Mouse (Mus musculus) kidney, adult 2 months (tissue): ENCODE results near the gene Rapgef1. TPM values are rescaled to one million over a fixed set of nuclear protein-coding genes. Genes with fewer than 3 reads are reported as not detected.

Experiments
- DNase-seq: peaks from one replicate; pipeline ENCODE4 v3.0.0; 2021
- H3K27ac ChIP-seq: fragments of 200-500 bp; 2 replicates; pipeline ENCODE4 v1.5.1; 2012; ENCODE audit warnings: low read depth, low read length, control low read depth, inconsistent platforms; ENCODE audit not compliant: insufficient read depth
- H3K27me3 ChIP-seq: fragments of 200-500 bp; replicated peaks from 2 replicates; pipeline ENCODE4 v1.6.1; 2012; ENCODE audit warnings: mild to moderate bottlenecking, moderate library complexity, low read length, inconsistent platforms; ENCODE audit not compliant: control insufficient read depth, insufficient read depth
- H3K36me3 ChIP-seq: fragments of 200-500 bp; 2 replicates; pipeline ENCODE4 v1.6.1; 2012; ENCODE audit warnings: mild to moderate bottlenecking, moderate library complexity, low read length, inconsistent platforms; ENCODE audit not compliant: control insufficient read depth, insufficient read depth
- H3K4me1 ChIP-seq: fragments of 200-500 bp; 2 replicates; pipeline ENCODE4 v1.6.1; 2011; ENCODE audit warnings: low read length; ENCODE audit not compliant: control insufficient read depth, insufficient read depth
- H3K4me3 ChIP-seq: fragments of 200-500 bp; 2 replicates; pipeline ENCODE4 v1.5.1; 2011; ENCODE audit warnings: mild to moderate bottlenecking, low read depth, low read length, control low read depth; ENCODE audit not compliant: insufficient read depth
- CTCF ChIP-seq: fragments of 200-500 bp; conservative IDR thresholded peaks from 2 replicates; pipeline ENCODE4 v1.5.1; 2011; ENCODE audit warnings: low read depth, mild to moderate bottlenecking, control low read depth, low read length, moderate library complexity, mixed read lengths; ENCODE audit not compliant: insufficient read depth, insufficient read length
- POLR2A ChIP-seq: fragments of 200-500 bp; IDR thresholded peaks from one replicate; pipeline ENCODE4 v1.6.1; 2011; ENCODE audit warnings: low read depth, low read length, control low read depth
- WGBS: fragments of 180-500 bp; shearing (Covaris S2); methylation state at CpG from one replicate; pipeline ENCODE4 v1.1.7; 2018; 5-methylcytosine and 5-hydroxymethylcytosine counted together
- polyA plus RNA-seq: library from polyadenylated mRNA; depleted of rRNA; stranded (reverse); fragments of >200 nt; gene quantifications from 2 replicates; pipeline ENCODE4 v1.2.3, GENCODE M21; 2012

Gene Rapgef1
- polyA plus RNA-seq, 1 experiment, result 38.9 TPM

DNA sequence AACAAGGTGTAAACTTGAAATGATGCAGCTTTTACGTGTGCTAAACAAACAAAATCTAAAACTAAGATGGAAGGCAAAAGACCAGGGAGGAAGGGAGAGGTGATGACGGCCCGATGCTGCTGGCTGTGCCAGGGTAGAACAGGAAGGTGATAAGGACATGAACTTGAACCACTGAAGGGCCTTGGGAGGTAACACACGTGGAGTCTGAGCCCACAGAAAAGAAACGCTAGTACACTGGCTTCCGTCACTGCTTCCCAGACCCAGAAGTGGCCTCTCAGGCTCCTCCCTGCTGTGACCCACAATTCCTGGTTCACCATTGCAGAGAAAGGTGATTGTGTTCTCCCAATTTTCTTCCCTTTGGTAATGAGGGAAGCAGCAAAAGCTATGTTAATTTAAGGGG, 13.1 kb upstream of the Rapgef1 start:
- no peak overlapping the region for H3K4me3 ChIP-seq
- no peaks in the 10 kb centered on the region for H3K27me3 ChIP-seq
- no peak for DNase-seq
- no peak for TF ChIP-seq CTCF
- TF ChIP-seq POLR2A, result no peak
- H3K27ac ChIP-seq, result no peak overlapping the region
- H3K36me3 ChIP-seq, result no peaks in the 10 kb centered on the region
- no peaks in the 10 kb centered on the region for H3K4me1 ChIP-seq
- WGBS, result 48% methylated on average over 6 of the region's 6 CpGs

- no peak overlapping the region for H3K27ac ChIP-seq
- H3K4me1 ChIP-seq, result peaks cover 9% of the 10 kb centered on the region
- WGBS, result 100% methylated on average over 1 of the region's 1 CpGs
Measured at GRCm38 (mm10) chr2:29617341-29617740, 2.2 kb upstream of the Rapgef1 start.

GRCm38 (mm10) chr2:29618926-29619483, 515 bp upstream of the Rapgef1 start:
- no peak for DNase-seq
- TF ChIP-seq CTCF (no peak), POLR2A (no peak)
- no peaks in the 10 kb centered on the region for H3K27me3 ChIP-seq
- H3K27ac ChIP-seq, result no peak overlapping the region
- H3K36me3 ChIP-seq, result no peaks in the 10 kb centered on the region
- 64% methylated on average over 8 of the region's 8 CpGs for WGBS
- no peak overlapping the region for H3K4me3 ChIP-seq
- peaks cover 24% of the 10 kb centered on the region for H3K4me1 ChIP-seq

More at GRCm38 (mm10) chr2:29617341-29617740, 2.2 kb upstream of the Rapgef1 start:
- no peak for TF ChIP-seq CTCF
- TF ChIP-seq POLR2A, result no peak
- Histone ChIP-seq H3K27me3 (no peaks in the 10 kb centered on the region), H3K4me3 (no peak overlapping the region), H3K36me3 (no peaks in the 10 kb centered on the region)
- DNase-seq, result no peak

DNA sequence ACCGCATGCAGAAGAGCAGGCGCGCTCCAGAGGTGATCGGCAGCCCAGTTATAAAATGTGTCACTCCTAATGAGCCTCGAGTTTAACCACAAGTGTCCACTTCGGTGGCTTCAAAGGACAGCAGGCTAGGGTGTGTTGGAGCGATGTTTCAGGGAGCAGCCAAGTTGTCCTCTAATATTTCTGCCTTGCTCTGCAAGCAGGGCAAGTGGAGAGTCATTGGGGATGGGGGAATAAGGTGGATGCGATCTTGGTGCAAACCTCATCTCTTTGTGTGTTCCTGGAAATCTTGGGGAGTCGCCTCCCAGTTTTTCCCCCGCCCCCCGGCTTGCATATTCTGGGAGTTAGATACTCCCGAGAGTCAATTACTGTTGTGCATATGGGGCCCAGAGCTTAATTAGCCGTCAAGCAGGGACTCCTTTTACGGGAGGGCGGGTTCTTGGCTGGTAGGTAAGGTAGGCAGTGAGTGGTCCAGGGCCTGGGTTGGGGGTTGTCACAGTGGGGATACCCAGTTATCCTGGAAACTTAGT, 844 bp downstream of the Rapgef1 start:
- peak overlapping the region; percentile 88 for H3K4me3 ChIP-seq
- no peak overlapping the region for H3K27ac ChIP-seq
- H3K36me3 ChIP-seq, result no peaks in the 10 kb centered on the region
- no peaks in the 10 kb centered on the region for H3K27me3 ChIP-seq
- DNase-seq, result no peak
- peaks cover 27% of the 10 kb centered on the region for H3K4me1 ChIP-seq
- TF ChIP-seq CTCF (no peak), POLR2A (no peak)
- 6% methylated on average over 15 of the region's 15 CpGs for WGBS

DNA sequence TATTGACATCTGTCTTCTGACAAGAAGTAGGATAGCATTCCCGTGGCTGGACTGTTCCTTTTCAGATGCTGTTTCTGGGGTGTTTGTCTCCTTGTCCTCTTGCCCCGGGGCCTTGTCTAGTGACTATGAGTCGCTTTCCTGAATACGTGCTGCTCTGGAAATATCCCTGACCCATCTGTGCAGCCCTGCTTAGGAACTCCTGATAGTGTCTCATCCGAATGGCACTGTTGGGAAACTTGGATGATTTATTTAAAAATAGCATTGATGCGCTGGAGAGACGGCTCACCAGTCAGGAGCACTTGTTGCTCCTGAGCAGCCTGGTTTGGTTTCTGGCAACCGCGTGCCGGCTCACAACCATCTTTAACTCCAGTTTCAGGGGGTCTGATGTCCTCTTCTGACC, 1.6 kb downstream of the Rapgef1 start:
- Histone ChIP-seq H3K27ac (no peak overlapping the region), H3K4me3 (no peak overlapping the region), H3K27me3 (no peaks in the 10 kb centered on the region), H3K4me1 (peaks cover 27% of the 10 kb centered on the region), H3K36me3 (no peaks in the 10 kb centered on the region)
- no peak for DNase-seq
- WGBS, result 64% methylated on average over 10 of the region's 10 CpGs
- TF ChIP-seq CTCF, result no peak
- TF ChIP-seq POLR2A, result no peak

DNA sequence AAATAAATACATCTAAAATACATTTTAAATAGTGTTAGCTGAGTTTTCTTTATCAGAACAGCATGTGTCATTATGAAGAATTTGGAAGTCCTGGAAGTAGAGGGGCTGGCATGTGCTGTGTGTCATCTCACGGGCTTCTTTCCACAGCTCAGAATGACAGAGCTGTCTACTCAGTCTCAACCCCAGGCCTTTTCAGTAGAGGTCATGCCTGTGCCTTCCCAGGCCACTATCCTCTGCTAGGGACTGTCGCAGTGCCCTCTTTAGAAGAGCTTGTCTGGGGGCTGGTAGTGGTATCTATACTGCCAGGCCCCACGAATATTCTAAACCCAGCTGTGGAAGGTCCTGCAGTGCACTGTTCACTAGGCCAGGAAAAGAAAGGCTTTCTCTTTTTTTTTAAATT, 2.1 kb downstream of the Rapgef1 start:
- Histone ChIP-seq H3K36me3 (no peaks in the 10 kb centered on the region), H3K27ac (no peak overlapping the region), H3K4me3 (no peak overlapping the region), H3K4me1 (peaks cover 27% of the 10 kb centered on the region), H3K27me3 (no peaks in the 10 kb centered on the region)
- no peak for TF ChIP-seq CTCF
- no peak for TF ChIP-seq POLR2A
- 86% methylated on average over 3 of the region's 3 CpGs for WGBS
- DNase-seq, result no peak

DNA sequence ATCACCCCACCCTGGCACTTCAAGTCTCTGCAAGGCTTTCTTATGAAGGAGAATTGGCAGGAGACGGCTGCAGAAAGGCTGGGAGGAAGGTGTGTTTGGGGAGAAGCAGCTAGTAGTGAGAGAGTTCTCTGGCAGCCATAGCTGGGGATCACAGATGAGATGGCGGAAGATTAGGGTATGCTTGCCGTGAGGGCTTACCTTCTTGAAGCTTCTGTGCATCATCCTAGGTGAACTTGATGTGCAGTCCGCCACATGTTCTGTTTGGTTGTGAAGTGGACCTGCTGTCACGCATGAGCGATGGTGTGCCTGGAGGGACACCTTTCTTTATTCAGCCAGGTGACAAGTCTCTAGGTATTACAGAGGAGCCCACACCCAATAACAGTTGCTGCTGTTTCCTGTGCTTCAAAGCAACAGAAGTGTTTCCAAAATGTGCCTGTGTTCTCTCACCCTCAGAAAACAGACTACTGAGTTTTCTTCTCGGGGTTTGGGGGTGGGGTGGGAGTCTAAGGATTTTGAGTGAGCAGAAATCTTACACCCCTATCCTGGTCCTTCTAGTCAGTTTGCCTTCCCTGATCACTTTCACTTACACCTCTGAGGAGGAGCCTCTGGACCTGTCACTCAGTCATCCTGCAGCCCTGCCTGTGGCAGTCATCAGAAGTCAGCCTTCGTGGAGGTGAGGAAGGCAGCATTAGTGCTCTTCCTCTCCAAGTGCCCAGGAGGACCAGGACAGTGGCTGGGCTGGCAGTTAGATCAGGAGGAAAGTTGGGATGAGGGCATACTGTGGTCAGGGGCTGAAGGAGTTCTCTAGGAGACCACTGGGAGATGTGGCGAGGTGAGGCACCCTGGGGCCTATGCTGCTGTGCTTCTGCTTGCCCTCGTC, 2.8 kb downstream of the Rapgef1 start:
- Histone ChIP-seq H3K4me3 (no peak overlapping the region), H3K4me1 (peaks cover 27% of the 10 kb centered on the region), H3K27me3 (no peaks in the 10 kb centered on the region), H3K36me3 (no peaks in the 10 kb centered on the region), H3K27ac (no peak overlapping the region)
- TF ChIP-seq CTCF (no peak), POLR2A (no peak)
- no peak for DNase-seq
- 70% methylated on average over 10 of the region's 10 CpGs for WGBS
